Mouse (Mus musculus) CH12F3 (cell line): Measurements from ENCODE around the gene Caprin1.

Experiments
- in situ Hi-C: fragments of 300-500 bp; cut with MboI; formaldehyde crosslinking; loops from 2 replicates; pipeline ENCODE4 v1.14.3; 2020; ENCODE audit warnings: low sequenced_read_pairs

The Caprin1 gene

DNA sequence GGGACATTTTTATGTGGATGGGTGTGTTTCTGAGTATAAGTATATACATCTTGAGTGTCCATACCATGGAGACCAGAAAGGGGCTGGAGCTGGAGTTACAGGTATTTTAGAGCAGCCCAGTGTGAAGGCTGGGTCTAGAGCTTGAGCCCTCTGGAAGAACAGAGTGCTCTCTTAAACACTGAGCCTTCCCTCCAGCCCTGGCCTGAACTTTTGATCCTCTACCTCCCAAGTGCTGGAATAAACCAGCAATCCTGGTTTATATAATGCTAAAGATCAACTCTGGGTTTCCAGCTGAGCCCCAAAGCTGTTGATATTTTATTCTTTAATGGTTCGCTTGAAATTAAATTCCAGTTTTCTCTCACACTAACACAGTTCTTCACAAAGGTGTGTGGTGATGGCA lies 5.0 kb upstream of the Caprin1 start:
- in situ Hi-C loops, result no loop called here

DNA sequence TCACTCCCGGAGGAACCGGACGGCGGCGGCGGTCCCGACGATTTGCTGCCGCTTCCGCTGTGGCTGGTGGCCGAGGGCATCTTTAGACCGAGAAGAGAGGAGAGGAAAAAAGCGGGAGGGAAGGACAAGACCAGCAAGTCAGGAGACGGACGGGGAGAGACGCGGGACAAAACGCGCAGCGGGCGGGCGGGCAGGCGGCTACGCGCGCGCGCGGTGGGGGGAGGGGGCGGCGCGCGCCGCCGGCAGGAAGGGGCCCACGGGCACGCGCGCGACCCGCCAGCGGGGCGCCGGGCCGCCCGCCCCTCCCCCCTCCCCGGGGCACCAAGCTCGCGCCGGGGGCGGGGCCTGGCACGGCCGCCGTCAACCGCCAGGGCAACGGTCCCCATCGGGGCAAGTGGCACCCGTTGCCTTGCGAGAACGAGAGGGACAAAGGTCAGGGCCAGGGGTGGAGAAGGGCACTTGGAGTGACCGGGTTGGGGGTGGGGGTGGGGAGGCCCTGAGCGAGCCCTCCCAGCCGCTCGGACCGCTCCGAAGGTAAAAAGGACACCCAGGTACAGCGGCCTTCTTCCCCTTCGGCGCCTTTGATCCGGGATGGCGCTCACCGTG lies 485 bp downstream of the Caprin1 start:
- in situ Hi-C loops, result no loop called here

DNA sequence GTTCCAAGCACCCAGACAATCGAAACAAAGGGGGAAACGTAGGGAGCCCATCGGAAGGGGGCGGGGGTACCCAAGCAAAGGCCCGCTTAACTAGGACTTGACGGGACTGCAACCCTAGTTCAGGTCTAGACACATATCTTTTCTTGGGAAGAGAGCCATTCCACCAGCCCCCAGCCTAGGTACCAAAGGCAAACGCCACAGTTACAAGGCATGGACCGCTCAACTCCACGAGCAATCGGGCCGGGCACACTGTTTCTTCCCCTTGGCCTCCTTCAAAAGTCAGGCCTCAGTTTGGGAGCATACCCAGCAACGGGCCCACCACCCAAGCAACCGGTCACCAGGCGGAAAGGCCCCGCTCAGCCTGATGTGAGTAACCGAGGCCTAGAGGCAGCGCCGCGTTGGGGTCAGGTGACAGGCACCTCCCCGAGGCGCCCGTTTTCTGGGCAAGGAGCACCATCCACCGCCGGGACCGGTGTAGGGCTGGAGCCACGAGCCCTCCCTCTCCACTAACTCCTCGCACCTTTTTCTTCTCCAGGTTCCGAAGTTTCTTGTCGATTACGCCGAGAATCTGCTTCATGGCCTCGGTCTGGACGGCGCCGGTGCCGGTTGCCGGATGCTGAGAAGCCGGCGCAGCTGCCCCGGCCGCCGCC lies 1.1 kb downstream of the Caprin1 start:
- in situ Hi-C loops, result no loop called here

DNA sequence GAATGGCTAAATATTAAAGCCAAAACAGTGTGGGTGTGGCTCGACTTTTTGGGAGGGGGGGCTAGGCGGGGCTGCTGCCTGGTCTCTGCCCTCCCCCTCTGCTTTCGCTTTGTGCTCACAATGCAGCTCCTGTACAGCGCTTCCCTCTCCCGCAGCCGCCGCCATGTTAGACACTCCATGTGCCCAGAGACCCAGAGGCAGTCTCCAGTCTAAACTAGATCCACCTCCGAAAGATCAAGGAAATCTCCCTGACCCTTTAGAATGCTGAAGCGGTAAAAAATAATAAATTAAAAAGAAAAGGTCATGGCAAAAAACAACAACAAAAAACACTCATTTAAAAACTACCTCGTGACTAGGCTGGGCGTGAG lies 1.6 kb downstream of the Caprin1 start:
- in situ Hi-C loops, result no loop called here

DNA sequence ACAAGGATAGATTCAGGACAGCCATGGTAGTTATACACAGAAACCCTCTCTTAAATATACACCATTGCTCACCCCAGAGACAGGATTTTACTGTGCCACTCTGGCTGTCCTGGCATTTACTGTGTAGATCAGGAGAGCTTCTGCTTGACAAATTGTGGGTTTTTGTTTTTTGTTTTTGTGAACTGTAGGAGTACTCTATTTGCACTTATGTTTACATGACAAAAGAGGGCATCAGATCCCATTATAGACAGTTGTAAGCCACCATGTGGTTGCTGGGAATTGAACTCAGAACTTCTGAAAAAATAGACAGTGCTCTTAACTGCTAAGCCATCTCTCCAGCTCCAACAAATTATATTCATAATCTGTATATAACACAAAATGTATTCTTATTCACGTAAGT lies 5.4 kb downstream of the Caprin1 start:
- in situ Hi-C loops, result no loop called here

DNA sequence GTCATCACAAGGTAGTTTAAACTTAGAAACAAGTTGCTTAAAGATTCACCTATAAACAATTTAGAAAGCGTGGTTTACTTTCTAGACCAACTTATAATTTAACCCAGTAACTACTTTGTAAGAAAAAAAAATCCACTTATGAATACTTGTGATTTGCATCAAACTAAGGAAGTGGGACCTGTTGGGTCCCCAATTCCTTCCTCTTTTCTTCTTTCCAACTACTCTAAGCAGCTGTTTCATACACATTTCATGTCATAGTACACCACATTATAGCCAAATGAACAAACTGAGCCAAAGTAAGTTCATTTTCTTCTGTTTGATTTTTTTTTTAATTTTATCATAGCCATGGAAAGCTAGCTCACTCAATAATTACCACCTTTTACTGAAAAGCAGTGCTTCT lies 11.7 kb downstream of the Caprin1 start:
- in situ Hi-C loops, result no loop called here

DNA sequence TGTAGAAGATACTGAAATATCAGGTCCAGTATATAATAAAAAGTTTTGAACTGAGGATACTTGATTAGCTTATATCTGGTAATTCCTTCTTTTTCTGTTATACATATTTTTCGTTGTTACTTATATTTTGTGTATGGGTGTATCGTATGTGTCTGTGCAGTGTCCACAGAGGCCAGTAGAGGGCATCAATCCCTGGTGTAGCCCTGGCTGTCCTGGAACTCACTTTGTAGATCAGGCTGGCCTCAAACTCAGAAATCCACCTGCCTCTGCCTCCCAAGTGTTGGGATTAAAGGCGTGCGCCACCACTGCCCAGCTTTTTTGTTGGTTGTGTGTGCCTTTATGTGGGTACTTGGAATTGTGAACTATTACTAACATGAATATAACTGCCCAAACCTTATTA lies 12.8 kb downstream of the Caprin1 start:
- in situ Hi-C loops, result no loop called here

DNA sequence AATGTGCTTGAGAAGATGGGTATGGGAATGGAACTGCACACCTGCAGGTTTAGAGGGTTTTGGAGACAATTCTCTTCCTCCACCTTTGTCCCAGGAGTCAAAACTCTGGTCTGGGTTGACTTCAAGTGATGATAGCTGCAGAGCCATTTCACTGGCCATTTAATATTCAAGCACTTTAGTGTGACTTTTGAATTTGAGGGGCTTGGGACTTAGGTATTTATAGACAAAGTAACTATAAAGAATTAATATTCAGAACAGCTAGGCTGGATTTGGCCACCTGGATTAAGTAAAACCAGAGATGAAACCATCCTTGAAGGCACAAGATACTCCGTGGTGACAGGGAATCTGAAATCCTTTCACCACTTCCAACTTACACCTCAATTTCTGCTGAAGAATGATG lies 35.0 kb downstream of the Caprin1 start:
- in situ Hi-C loops, result no loop called here

DNA sequence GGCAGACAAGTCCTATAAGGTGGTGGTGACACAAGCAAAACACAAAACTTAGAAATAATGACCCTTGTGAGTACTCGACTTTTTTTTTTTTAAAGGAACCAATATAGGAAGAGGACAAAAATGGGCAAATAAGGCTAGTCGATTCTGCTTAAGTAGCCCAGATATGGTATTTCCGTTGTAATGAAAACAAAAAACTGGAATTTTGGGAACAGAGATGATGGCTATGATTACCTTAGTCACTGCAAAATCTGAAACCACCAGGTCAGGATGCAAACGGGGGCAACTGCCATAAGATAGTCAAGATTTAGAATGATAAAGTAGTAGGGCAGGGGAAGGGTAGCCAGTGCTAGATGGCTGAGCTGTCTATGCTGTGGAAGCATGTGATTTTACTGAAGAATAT lies 35.5 kb downstream of the Caprin1 start:
- in situ Hi-C loops, result no loop called here

DNA sequence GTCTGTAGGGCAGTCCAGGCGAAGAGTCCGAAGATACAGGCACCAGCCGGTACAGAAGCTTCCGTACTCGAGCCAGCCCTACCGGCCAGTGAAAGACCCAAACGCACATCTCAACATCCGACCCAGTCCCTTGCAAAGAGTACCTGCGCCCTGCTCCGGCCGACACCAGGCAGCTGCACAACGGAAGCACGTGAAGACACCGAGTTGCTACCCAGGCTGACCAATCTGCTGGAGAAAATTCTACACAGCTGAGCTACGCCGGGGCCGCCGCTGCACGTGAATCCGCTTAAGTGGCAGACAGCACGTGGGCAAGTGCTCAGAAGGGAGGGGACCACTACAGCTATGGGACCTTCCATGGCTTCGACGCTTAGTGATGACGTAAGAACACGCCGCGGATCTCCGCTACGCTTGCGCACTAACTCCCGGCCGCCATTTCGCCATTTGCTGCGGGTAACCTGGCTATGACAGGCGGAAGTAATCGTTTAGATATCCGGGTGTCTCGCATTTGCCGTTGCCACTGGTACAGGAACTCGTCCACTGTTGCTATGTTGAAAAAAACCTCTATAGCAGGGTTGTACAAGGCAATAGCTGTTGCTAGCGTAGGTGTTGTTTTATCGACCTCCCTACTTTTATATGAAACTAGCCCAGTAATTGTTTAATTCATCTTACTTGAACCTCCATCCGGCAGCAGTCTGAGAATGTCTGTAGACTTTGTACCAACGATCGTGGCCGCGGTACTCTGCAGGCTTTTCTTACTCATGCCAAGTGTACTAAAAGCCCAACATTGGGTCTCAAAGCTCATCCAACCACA lies 36.3 kb downstream of the Caprin1 start, which contains the start of gene Nat10:
Gene Nat10 (minus strand): TSS at position 365 of the 811 bp plus-strand sequence.
- in situ Hi-C loops, result no loop called here

DNA sequence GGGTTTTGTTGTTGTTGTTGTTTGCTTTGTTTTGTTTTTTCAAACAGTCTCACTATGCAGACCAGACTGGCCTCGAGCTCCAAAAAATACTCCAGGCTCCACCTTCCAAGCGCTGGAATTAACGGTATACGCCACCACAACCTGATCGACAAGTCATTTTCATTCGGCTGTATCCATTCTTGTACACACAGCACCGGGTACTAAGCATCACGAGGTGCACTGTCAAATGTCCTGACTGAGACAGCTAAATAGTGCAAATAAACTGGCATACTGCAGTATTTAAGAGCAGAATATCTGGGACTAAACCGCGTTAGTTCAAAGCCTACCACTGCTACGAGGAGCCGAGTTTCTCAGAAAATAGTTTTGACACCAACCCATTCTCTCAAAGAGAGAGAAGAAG lies 37.0 kb downstream of the Caprin1 start:
- in situ Hi-C loops, result no loop called here

DNA sequence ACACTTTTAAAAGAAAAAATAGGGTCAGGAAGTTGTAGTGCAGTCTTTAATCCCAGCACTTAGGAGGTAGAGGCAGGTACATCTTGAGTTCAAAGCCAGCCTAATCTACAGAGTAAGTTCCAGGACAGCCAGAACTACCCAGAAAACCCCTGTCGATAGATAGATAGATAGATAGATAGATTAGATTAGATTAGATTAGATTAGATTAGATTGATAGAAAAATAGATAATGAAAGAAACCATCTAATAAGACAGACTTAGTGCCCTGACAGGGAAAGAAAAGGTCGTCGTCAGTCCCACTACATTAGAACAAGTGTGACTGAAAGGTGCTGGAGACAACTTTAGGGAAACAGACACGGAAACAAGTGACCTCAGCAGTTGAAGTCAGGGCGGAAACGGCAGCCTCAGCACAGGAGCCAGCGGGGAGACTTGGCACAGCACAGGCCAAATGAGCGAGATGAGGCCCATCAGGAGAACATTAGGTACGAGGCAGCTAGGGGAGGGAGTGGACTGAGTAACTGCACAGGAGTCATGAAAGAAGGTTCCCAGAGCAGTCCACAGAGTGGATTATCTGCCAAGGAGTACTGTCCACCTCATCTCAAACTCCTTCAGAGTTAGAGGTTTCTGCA lies 41.9 kb downstream of the Caprin1 start:
- in situ Hi-C loops, result no loop called here

DNA sequence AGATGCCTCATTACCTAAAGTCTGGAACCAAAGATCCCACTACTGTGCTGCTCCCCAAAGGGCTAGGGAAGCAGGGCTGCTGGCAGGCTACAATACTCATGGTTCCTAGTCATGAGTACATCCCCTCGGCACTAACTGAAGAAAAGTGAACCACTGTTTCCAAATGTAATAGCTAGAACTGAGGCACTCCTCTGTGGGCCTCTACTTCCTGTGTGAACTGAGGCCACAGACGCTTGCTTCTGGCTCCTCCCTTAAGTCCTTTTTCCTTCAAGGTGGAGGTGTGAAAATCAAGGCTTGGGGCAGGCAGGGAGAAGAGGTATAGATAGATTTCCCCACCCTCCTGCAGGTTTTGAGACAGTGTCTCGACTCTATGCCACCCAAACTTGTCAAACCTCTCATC lies 42.8 kb downstream of the Caprin1 start:
- in situ Hi-C loops, result no loop called here

DNA sequence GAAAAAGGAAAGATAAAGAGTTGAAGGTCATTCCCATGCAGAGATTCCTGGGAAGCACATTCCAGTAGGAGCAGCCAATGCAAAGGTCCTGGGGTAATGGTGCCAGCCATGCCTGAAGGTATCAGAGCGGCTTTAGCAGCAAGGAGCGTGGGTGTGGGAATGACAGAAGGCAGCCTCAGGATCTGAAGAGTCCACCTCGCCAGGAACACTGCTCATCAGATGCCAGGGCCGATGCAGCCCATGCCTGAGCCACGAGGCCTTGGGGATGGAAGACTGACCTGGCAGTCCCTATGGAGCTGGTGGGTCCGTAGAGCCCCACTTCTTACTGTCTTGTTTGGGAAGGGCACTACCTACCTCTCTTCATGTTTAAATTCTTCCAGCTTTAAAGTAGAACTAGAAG lies 45.7 kb downstream of the Caprin1 start:
- in situ Hi-C loops, result no loop called here

DNA sequence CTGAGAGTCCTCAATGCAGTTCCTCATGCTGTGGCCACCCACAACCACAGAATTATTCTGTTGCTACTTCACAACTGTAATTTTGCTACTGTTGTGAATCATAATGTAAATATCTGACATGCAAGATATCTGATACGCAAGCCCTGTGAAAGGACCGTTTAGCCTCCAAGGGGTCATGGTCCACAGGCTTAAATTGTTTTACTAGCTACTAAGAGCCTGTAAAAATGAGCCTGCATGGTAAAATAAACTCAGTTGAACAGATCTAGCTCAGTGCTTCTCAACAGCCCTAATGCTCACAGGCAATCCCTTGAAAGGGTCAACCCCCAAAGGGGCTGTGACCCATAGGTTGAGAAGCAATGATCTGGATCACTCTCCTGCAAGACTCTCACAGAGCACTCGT lies 48.4 kb downstream of the Caprin1 start:
- in situ Hi-C loops, result no loop called here

DNA sequence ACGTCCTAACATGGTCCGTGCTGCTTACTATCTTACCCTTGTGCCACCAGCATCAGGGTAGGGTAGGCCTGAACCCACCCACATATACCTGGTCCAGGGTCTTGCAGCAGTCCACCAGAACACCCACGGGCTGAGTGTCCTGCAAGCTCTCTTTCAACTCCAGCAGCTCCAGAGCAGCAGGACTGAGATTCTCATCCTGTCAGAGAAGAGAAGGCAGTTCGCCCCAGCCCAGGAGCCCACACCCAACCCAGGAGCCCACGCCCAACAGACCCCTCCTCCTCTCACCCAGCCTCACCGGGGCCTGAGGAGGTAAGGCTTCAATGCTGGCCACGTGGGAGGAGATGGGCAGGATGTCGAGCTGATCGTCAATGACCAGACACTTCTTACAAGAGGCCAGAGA lies 49.6 kb downstream of the Caprin1 start:
- in situ Hi-C loops, result no loop called here

DNA sequence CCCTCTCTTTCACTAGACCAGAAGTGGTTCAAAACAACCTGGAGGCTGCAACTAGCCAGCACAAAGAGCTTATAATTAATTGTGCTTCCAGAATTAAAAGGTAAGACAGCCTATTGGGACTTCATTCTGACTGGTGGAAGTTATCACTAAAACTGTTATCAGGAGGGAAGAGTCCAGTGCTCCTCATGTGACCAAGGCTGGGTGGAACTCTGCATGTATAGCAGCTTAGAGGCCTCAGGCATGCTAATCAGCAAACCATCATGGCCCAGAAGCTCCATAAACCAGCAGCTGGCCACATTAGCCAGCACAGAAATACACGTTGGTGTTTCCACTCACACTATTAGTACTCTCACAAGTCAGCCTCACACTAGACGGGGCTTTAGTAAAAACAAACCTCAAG lies 50.7 kb downstream of the Caprin1 start:
- in situ Hi-C loops, result no loop called here

DNA sequence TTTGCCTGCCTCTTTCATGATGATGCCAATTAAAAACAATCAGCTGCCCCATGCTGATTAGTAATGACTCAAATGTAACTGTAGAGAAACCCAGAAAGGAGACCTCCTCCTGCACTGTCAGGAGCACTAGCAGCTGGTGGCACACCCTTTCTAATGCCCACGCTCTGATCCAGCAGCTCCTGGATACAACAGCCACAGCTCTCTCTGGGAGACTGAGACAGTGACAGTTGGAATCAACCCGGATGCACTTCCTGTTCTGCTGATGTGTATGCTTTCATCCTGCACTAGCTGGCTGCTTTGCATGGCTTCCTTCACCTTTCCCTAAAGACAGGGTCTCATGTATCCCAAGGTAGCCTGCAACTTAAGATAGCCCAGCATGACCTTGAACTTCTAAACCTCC lies 51.4 kb downstream of the Caprin1 start:
- in situ Hi-C loops, result no loop called here

DNA sequence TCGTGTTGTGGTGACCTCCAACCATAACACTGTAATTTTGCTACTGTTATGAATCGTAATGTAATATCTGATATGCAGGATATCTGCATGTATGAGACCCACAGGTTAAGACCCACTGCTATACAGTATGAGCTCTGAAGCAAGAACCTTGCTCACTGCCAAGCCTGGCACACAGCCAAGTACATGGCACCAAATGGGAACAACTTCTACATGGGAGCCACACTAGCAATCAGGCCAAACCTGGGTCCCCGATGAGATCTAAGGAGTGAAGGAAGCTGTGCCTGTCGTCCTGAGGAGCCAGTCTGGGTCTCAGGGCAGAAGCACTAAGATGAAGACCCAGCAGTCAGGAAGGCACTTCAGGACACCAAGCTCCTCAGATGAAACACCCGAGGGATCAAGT lies 52.0 kb downstream of the Caprin1 start:
- in situ Hi-C loops, result no loop called here

DNA sequence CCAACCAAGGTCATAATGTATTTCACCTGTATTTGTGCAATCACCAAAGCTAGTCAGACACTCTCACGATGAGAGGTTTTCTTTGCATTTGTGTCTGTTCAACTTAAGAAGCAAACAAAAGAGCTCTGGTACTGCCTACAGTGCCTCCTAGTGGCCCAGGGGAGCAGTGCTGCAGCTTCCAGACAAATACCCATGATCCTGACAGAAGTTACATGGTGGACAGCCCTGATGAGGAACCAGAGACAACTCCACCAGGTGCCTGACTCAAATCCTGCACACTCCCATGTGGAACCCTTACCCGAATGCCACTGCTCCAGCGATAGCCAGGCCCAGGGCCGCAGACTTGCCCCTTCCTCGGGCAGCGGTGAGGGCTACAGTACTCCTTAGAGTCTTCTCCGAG lies 53.5 kb downstream of the Caprin1 start:
- in situ Hi-C loops, result no loop called here

DNA sequence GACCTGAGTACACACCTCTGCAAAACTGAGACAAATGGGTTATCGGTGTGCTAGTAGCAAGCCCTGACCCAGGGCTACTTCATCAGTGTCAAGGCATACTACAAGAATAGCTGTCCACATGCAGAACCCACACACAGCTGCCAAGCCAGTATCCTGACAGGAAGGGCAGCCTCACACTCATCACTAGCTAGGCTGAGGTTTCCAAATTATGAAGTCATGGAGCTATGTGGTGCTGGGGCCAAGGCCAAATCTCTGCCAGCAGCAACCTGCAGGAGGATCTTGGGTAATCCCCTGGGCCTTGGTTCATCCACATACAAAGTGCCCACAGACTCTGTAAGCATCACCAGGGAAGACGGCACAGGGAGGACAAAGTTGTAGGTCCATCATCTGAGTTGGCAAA lies 53.9 kb downstream of the Caprin1 start:
- in situ Hi-C loops, result no loop called here

DNA sequence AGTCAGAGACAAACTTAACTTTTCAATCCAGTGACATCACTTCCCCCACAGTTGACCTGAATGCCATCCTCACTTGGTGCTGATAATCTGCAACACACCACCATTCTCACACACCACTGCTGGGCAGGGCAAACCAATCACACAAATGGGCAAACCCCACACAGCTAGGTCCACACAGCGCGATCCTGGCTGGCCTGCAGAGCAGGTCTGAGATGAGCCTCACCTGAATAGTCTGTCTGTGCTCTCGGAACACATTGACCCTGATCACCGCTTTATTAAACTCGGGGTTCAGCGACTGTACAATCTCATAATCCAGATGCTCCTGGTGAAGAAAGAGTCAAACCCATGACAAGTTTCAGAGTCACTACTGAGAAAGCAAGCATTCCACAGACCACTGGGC lies 54.6 kb downstream of the Caprin1 start:
- in situ Hi-C loops, result no loop called here
